Mouse (Mus musculus) yolk sac, embryonic 10.5 days (tissue): ENCODE data around the gene Lrr1.

Experiments used
- DNase-seq: peaks from one replicate; pipeline ENCODE4 v3.0.0-alpha.2; 2017; ENCODE audit warnings: low spot score

The Lrr1 gene

DNA sequence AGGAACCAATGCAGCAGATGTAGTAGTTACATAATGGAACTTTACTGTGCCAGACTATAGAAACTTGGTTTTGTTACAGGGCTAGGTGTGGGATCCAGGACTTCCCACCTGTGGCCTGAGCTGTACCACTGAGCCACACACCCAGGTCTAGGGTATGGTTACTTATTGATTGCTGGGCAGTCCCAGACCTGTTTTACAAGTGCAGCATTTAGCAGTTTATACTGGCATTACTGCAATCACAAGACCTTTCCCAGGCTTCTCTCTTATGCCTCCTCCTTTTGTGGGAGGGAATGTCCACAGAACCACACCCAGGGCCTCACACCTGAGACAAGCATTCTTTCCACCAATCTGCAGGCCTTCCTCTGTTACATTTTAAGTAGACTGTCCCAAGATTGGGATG lies 30.4 kb downstream of the Lrr1 start:
- DNase-seq, result no peak

DNA sequence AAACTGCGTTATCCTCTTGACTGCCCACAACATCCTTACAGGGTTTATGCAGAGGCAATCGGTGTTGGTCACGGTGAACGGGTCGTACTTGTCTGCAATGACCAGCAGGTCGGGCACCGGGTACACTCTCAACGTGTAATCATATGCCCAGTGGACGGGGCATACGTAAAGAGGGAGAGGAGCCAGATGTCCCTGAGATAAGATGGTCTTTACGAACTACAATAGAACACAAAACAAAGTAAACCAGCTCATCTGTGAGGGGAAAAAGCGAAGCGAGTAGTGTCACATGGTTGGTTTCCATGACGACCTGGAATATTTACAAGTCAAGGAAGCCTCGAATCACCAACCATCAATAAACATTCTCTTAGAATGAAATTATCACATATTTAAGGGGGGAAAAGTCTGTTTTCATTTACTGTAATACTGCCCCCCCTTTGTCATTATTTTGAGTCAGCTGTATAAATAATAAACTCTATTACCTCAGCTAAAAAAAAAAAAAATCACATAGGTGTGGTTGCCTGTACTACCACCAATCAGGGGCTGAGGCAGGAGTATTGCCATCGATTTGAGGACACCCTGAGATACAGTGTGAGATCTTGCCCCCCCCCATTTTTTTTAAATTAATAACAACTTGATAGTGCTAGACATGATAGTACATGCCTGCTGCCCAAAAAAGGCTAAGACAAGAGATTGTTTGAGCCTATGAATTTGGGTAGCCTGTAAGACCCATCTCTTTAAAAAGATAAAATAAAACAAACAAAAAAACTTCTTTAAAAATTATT lies 35.6 kb downstream of the Lrr1 start, which contains the start of gene Gm49384:
Gene Gm49384 (minus strand): TSS at position 216 of the 782 bp plus-strand sequence.
- DNase-seq, result no peak

DNA sequence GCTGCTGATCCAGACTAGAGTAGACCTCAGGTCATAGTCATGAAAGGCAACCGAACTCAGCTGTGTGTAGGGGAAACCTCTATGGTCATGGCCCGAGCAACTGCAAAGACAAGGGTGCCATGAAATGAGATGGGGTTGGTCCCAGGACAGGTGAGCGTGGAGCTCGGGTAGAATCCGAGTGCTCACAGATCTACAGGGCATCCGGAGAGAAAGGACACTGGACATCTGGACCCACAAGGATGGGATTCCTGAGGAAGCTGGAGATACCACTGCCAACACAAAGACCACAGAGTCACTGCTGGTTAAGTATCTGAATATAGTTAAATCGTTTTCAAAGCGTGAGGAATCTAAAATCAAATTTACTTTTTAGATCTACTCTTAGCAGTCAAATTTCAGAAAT lies 38.8 kb downstream of the Lrr1 start:
- no peak for DNase-seq

DNA sequence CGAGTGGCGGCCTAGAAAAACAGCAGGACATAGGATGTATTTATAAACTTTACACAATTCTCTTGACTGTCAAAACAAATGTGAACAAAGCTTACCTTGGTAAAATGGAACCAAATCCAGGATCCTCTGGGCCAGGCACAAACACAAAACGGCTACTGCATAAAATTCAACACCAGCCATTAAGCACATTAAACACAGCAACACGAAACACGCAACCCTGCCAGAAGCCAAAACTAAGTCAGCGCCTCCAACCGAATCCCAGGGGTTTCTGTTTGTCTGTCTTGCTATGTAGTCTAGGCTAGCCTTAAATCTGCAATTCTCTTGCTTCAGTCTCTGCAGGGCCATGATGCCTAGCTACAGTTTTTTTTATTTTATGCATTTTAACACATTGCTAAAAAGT lies 39.3 kb downstream of the Lrr1 start:
- DNase-seq, result no peak

DNA sequence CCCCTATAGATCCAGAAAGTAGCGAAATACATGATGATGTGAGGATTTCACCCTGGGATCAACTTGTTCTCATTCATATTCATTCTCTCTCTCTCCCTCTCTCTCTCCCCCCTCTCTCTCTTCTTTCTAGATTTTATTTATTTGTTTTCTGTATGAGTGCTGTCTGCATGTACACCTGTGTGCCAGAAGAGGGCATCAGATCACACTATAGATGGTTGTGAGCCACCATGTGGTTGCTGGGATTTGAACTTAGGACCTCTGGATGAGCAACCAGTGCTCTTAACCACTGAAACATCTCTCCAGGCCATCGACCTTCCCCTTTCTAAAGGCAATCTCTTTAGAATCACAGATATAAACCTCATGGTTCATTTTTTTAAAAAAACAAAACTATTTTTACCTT lies 39.9 kb downstream of the Lrr1 start:
- no peak for DNase-seq

- no peak for DNase-seq
These were observed 41.7 kb downstream of the Lrr1 start for GRCm38 (mm10) chr12:69210056-69210979.

- DNase-seq, result no peak
These were observed 42.4 kb downstream of the Lrr1 start for GRCm38 (mm10) chr12:69211057-69211456.

- DNase-seq, result no peak
These were observed 44.7 kb downstream of the Lrr1 start for GRCm38 (mm10) chr12:69213186-69213777.

- no peak for DNase-seq
These were observed 45.8 kb downstream of the Lrr1 start for GRCm38 (mm10) chr12:69214393-69214792.

GRCm38 (mm10) chr12:69215000-69215785 lies 46.6 kb downstream of the Lrr1 start:
- DNase-seq, result no peak

- no peak for DNase-seq
These were observed 48.0 kb downstream of the Lrr1 start for GRCm38 (mm10) chr12:69216587-69216986.

- DNase-seq, result no peak
These were observed 52.1 kb downstream of the Lrr1 start for GRCm38 (mm10) chr12:69220613-69221277.

DNA sequence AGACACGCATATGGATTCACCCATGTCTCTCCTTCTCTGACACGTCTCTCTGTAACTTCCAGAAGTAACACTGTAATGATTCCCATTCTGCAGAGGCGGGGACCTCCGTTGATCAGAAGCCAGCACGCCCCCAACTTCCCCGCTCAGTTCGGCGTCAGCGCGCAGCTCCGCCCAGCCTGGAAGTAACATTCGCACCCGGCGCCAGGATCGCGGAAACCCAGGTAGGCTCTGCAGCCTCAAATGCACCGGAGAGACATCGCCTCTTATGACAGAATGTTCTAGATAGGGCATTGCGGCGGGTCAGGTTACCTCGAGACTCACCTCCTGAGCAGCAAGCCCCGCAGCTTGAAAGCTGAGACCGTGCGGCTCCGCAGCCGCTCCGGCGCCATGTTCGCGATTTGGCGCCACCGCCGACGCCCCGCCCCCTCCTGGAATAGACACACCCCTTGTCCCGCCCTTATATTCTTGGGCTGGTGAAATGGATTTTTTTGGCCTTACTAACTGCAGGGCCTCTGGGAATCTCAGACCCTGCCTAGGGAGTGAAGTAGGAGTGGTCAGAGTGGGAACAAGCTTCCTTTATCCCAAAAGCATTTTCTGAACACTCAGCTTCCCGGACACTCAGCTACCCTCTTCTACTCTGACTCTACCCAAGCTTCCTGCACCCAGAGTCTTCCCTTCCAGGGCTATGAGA lies 59.3 kb downstream of the Lrr1 start, which contains the start of gene Pole2:
Gene Pole2 (minus strand): TSS at position 420 of the 691 bp plus-strand sequence.
- peak; percentile 91 for DNase-seq
